Mouse (Mus musculus): Measurements from ENCODE around the gene Tmsb15b2. TPM values are rescaled to one million over a fixed set of nuclear protein-coding genes. Genes with fewer than 3 reads are reported as not detected.
"Not testable (repeated sequence)": the region's sequence is repeated elsewhere in the genome, so short reads cannot be mapped to it uniquely, and the experiment has no call there.

Tmsb15b2 gene
- polyA plus RNA-seq, 1 experiment, result not detected

DNA sequence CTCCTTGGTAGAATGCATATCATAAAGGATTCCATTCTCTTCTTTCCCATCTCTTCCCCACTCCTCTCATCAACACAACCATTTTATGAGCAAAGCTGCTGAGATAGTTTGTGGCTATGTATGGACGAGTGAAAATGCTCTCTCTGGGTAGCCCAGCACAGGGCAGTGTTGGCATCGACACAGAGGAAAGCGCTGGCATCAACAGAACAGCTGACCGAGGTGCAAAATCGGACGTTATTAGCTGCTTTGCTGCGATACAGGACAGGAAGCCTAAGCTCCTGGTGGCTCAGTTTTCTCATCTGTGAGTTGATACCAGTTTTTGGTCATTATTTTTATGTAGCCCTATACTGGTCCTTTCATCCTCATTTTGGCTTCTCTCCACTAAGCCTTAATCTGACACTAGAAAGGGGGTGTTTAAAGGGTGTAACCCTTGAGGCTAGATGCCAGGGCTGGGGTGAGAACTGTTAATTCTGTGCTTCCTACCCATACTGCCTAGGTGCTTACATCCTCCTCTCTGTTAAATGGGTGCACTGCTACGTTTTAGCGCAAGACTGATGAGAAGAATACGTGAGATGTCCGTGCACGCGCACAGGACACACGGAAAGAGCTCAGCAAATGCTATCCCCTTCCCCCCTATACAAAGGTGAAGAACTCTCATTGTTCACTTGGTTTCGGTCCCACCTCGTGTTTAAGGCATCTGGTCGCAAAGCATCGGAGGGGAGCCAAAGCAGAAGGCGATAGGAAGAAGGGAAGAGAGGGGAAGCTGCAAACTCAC, 17.1 kb upstream of the Tmsb15b2 start:
- Histone ChIP-seq H3K27me3 (ENCODE audit: control insufficient read depth, insufficient read depth, low read length) (no peaks in the 10 kb centered on the region; the same call in 1 of the 2 replicates), H3K27ac (ENCODE audit: insufficient read depth, low read depth, low read length) (peak overlapping the region; percentile 43; the same call in 1 of the 2 replicates), H3K4me3 (ENCODE audit: low read depth, low read length) (peak overlapping the region; percentile 72), H3K36me3 (ENCODE audit: control insufficient read depth, insufficient read depth, low read length) (no peaks in the 10 kb centered on the region), H3K4me1 (ENCODE audit: control insufficient read depth, insufficient read depth, insufficient read length, low read length) (no peaks in the 10 kb centered on the region; the same call in 1 of the 2 replicates)
- TF ChIP-seq POLR2A (IDR thresholded peaks at IDR 0.05; ENCODE audit: low read depth, low read length) (no peak), CTCF (IDR thresholded peaks at IDR 0.05; ENCODE audit: extremely low read depth, insufficient read length, insufficient replicate concordance, low read depth, low read length) (no peak)
- WGBS, result 24% methylated on average over 19 of the region's 19 CpGs

GRCm38 (mm10) chrX:136991274-136991673, 16.0 kb upstream of the Tmsb15b2 start:
- WGBS, result 48% methylated on average over 2 of the region's 2 CpGs
- Histone ChIP-seq H3K36me3 (ENCODE audit: control insufficient read depth, insufficient read depth, low read length) (no peaks in the 10 kb centered on the region), H3K27ac (ENCODE audit: insufficient read depth, low read depth, low read length) (no peak overlapping the region), H3K27me3 (ENCODE audit: control insufficient read depth, insufficient read depth, low read length) (no peaks in the 10 kb centered on the region; the same call in 1 of the 2 replicates), H3K4me1 (ENCODE audit: control insufficient read depth, insufficient read depth, insufficient read length, low read length) (no peaks in the 10 kb centered on the region; the same call in 1 of the 2 replicates), H3K4me3 (ENCODE audit: low read depth, low read length) (peak overlapping the region; percentile 26; the same call in 1 of the 2 replicates)
- no peak for TF ChIP-seq POLR2A (IDR thresholded peaks at IDR 0.05; ENCODE audit: low read depth, low read length)
- no peak for TF ChIP-seq CTCF (IDR thresholded peaks at IDR 0.05; ENCODE audit: extremely low read depth, insufficient read length, insufficient replicate concordance, low read depth, low read length)

DNA sequence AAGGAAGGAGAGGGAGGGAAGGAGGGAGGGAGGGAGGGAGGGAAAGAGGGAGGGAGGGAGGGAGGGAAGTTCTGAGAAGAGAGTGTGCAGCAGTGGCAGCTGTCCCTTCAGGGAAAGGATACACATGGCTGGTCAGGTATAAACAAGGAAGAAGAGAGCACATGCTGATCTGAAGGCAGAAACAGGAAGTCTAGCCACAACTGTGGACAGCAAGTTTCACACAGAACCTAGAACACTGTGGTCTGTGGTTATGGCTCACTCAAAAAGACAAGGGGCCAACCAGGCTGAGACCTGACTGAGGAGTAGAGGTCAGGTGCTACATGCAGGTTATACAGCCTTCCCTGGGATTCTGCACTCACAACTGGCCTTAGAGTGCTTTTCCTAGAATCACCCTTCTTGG, 10.7 kb upstream of the Tmsb15b2 start:
- Histone ChIP-seq H3K36me3 (ENCODE audit: control insufficient read depth, insufficient read depth, low read length) (no peaks in the 10 kb centered on the region), H3K27me3 (ENCODE audit: control insufficient read depth, insufficient read depth, low read length) (no peaks in the 10 kb centered on the region), H3K4me1 (ENCODE audit: control insufficient read depth, insufficient read depth, insufficient read length, low read length) (no peaks in the 10 kb centered on the region), H3K4me3 (ENCODE audit: low read depth, low read length) (no peak overlapping the region), H3K27ac (ENCODE audit: insufficient read depth, low read depth, low read length) (peak overlapping the region; percentile 53)
- no peak for TF ChIP-seq POLR2A (IDR thresholded peaks at IDR 0.05; ENCODE audit: low read depth, low read length)
- TF ChIP-seq CTCF (IDR thresholded peaks at IDR 0.05; ENCODE audit: extremely low read depth, insufficient read length, insufficient replicate concordance, low read depth, low read length), result no peak

DNA sequence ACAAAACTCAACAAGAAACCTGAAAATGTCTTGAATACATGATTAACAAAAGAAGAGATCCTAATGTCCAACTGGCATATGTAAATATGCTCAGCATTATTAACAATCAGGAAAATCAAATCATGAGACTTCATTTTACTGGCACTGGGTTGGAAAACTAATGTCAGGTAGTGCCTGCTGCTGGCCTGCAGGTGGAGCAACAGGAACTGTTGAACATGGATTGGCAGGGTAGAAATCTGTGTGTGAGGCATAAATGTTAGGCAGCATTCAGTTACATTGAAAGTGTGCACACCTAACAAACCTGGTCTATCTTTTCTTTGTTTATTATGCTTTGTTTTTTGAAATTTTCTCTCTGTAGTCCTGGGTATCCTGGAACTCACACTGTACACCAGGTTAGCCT, 3.3 kb upstream of the Tmsb15b2 start:
- Histone ChIP-seq H3K27ac (ENCODE audit: insufficient read depth, low read depth, low read length) (no peak overlapping the region), H3K4me1 (ENCODE audit: control insufficient read depth, insufficient read depth, insufficient read length, low read length) (peaks cover 3% of the 10 kb centered on the region; the same call in 1 of the 2 replicates), H3K4me3 (ENCODE audit: low read depth, low read length) (no peak overlapping the region), H3K27me3 (ENCODE audit: control insufficient read depth, insufficient read depth, low read length) (no peaks in the 10 kb centered on the region), H3K36me3 (ENCODE audit: control insufficient read depth, insufficient read depth, low read length) (no peaks in the 10 kb centered on the region)
- TF ChIP-seq POLR2A (IDR thresholded peaks at IDR 0.05; ENCODE audit: low read depth, low read length), result no peak
- peak; percentile 24; the same call in 1 of the 2 replicates for TF ChIP-seq CTCF (IDR thresholded peaks at IDR 0.05; ENCODE audit: extremely low read depth, insufficient read length, insufficient replicate concordance, low read depth, low read length)

DNA sequence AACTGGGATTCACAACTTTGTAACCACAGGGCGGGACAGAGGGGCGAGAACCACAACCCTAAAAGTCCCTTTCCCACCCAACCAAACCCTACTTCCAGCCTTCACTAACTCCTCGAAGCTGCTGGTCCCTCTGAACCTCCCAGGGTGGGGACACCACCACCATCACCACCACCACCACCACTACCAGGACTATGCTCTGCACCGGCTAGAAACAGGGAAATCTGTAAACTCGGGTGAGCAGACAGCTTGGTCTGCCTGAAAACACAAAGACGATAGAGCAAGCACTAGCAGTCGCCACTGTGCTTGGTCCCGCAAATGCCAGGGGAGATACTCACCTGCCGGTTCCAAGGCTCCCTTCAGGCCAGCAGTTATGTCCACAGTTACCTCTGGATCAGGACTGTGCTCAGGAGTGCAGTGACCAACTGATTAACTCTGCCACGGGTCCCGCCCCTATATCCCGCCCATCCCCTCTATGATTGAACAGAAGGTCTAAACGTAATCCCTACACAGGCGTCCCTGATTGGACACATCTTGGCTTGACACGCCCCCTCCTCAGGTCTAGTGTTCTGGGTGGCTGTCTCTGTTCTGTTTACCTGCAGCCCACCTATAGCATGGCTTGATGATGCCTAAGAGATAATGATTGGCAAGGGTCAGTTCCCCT, 1.3 kb upstream of the Tmsb15b2 start, which contains the start of the genes Tmsb15l and Tmsb15b1:
Gene Tmsb15l (minus strand): TSS at position 446 of the 661 bp plus-strand sequence.
Gene Tmsb15b1 (minus strand): TSS at position 451 of the 661 bp plus-strand sequence.
- H3K27me3 ChIP-seq (ENCODE audit: control insufficient read depth, insufficient read depth, low read length), result no peaks in the 10 kb centered on the region
- no peak within 1 kb of the TSS for H3K27ac ChIP-seq (ENCODE audit: insufficient read depth, low read depth, low read length)
- no peaks in the 10 kb centered on the region for H3K36me3 ChIP-seq (ENCODE audit: control insufficient read depth, insufficient read depth, low read length)
- no peak for TF ChIP-seq CTCF (IDR thresholded peaks at IDR 0.05; ENCODE audit: extremely low read depth, insufficient read length, insufficient replicate concordance, low read depth, low read length)
- no peak for TF ChIP-seq POLR2A (IDR thresholded peaks at IDR 0.05; ENCODE audit: low read depth, low read length)
- peaks cover 3% of the 10 kb centered on the region; the same call in 1 of the 2 replicates for H3K4me1 ChIP-seq (ENCODE audit: control insufficient read depth, insufficient read depth, insufficient read length, low read length)
- 27% methylated on average over 15 of the region's 15 CpGs for WGBS
- H3K4me3 ChIP-seq (ENCODE audit: low read depth, low read length), result peak within 1 kb of the TSS; percentile 65

- H3K27ac ChIP-seq (ENCODE audit: insufficient read depth, low read depth, low read length), result no peak overlapping the region
- H3K4me3 ChIP-seq (ENCODE audit: low read depth, low read length), result no peak overlapping the region
- H3K4me1 ChIP-seq (ENCODE audit: control insufficient read depth, insufficient read depth, insufficient read length, low read length), result no peaks in the 10 kb centered on the region
- no peaks in the 10 kb centered on the region for H3K27me3 ChIP-seq (ENCODE audit: control insufficient read depth, insufficient read depth, low read length)
- no peaks in the 10 kb centered on the region for H3K36me3 ChIP-seq (ENCODE audit: control insufficient read depth, insufficient read depth, low read length)
- WGBS, result 20% methylated on average over 2 of the region's 2 CpGs
- TF ChIP-seq CTCF (IDR thresholded peaks at IDR 0.05; ENCODE audit: extremely low read depth, insufficient read length, insufficient replicate concordance, low read depth, low read length) (peak; percentile 21; the same call in 1 of the 2 replicates), POLR2A (IDR thresholded peaks at IDR 0.05; ENCODE audit: low read depth, low read length) (no peak)
These were observed 15.6 kb downstream of the Tmsb15b2 start for GRCm38 (mm10) chrX:136959688-136960087.

DNA sequence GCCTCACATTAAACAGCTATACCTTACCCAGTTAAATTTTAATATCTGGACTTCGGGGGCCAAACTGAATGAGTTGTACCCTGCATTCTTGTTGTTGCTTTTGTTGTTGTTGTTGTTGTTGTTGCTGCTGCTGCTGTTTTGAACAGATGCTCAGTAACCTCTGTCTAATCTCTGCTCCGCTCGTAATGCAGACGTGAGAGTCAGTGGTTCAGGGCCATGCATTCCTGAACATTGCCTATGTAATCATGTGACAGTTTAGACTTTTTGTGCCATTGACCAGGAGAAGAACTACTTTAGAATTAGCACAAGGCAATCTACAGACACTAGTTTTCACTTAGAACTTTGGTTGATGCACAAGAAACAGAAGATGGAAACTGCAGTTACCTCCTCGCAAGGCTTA, 17.0 kb downstream of the Tmsb15b2 start:
- WGBS, result 54% methylated on average over 5 of the region's 5 CpGs
- not testable (repeated sequence) for H3K4me1 ChIP-seq (ENCODE audit: control insufficient read depth, insufficient read depth, insufficient read length, low read length); H3K27ac ChIP-seq (ENCODE audit: insufficient read depth, low read depth, low read length); H3K27me3 ChIP-seq (ENCODE audit: control insufficient read depth, insufficient read depth, low read length); H3K4me3 ChIP-seq (ENCODE audit: low read depth, low read length); H3K36me3 ChIP-seq (ENCODE audit: control insufficient read depth, insufficient read depth, low read length)

DNA sequence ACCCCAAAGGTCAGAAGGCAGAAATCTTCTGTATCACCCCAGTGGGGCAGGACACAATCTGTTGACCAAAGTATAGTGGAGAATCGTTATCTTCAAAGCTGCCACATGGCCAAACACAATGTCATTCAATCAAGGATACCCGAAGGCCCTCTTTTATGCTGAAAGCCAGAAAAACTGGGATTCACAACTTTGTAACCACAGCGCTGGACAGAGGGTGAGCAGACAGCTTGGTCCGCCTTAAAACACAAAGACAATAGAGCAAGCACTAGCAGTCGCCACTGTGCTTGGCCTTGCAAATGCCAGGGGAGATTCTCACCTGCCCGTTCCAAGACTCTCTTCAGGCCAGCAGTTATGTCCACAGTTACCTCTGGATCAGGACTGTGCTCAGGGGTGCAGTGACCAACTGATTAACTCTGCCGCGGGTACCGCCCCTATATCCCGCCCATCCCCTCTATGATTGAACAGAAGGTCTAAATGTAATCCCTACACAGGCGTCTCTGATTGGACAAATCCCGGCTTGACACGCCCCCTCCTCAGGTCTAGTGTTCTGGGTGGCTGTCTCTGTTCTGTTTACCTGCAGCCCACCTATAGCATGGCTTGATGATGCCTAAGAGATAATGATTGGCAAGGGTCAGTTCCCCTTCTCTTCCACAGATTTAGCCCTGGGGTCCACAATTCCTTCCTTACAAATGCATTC, 17.6 kb downstream of the Tmsb15b2 start:
- not testable (repeated sequence) for H3K4me1 ChIP-seq (ENCODE audit: control insufficient read depth, insufficient read depth, insufficient read length, low read length); H3K27ac ChIP-seq (ENCODE audit: insufficient read depth, low read depth, low read length); H3K36me3 ChIP-seq (ENCODE audit: control insufficient read depth, insufficient read depth, low read length); H3K27me3 ChIP-seq (ENCODE audit: control insufficient read depth, insufficient read depth, low read length)
- H3K4me3 ChIP-seq (ENCODE audit: low read depth, low read length), result peak overlapping the region; percentile 51
- WGBS, result 22% methylated on average over 13 of the region's 13 CpGs
